Mouse (Mus musculus) layer of hippocampus, postnatal 36 days (tissue): ENCODE results near the gene Nop53. TPM values are rescaled to one million over a fixed set of nuclear protein-coding genes. Genes with fewer than 3 reads are reported as not detected.
"Not testable (repeated sequence)": the region's sequence is repeated elsewhere in the genome, so short reads cannot be mapped to it uniquely, and the experiment has no call there.

Experiments used
- DNase-seq, 2 experiments: peaks; one replicate each; pipeline ENCODE4 v3.0.0; 2022
- total RNA-seq, 2 experiments: library from RNA; stranded (reverse); gene quantifications; 2 replicates each; pipeline ENCODE4 v1.2.3; 2021

Gene Nop53
- total RNA-seq, 2 experiments from 2014 or later, result 112 to 113 TPM

DNA sequence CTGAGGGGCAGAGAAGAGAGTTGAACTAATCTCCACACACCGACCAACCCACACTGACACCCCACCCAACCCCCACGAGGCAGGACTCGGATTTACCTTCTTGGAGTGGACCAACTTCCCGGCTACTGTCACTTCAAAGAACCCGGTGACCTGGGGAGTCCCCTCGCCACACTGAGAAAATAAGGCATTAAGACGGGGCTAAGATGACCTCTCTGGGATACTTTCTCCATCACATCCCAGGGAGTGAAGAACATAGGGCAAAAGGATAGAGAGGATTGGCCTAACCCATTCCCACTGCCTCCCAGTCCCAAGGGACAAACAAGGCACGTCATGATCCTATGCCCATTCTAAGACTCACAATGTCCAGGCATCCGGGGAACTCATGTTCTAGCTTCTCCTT is 25.9 kb downstream of the Nop53 start:
- DNase-seq, result no peak

DNA sequence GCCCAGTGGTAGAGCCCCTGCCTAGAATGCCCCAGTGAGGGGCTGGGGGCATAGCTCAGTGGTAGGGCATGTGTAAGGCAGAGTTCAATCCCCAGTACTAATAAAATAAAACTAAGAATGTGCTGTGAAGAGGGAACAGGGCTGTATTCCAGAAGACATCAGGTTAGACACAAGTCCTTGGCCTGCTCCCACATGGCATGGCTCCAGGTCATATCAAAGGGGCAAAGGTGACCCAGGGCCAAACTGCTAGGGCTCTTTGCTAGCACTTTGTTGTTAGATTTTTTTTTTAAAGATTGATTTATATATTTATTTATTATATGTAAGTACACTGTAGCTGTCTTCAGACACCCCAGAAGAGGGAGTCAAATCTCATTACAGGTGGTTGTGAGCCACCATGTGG is 27.5 kb downstream of the Nop53 start:
- no peak for DNase-seq

DNA sequence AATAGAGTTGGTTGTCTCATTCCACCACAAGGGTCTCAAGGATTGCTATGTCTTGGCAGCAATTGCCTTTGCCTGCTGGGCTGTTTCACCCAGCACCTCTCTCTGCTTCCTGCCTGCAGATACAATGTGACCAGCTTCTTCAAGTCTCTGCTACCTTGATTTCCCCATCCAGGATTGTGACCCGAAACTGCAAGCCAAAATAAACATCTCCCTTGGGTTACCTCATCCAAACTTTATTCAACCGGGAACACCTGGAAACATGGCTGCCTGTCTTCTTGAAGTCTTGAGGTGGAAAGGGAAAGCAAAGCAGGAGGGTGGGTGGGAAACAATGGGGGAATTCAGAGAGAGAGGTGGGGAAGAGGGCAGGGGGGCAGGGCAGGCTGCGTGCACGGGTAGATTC is 28.9 kb downstream of the Nop53 start:
- DNase-seq, result no peak

DNA sequence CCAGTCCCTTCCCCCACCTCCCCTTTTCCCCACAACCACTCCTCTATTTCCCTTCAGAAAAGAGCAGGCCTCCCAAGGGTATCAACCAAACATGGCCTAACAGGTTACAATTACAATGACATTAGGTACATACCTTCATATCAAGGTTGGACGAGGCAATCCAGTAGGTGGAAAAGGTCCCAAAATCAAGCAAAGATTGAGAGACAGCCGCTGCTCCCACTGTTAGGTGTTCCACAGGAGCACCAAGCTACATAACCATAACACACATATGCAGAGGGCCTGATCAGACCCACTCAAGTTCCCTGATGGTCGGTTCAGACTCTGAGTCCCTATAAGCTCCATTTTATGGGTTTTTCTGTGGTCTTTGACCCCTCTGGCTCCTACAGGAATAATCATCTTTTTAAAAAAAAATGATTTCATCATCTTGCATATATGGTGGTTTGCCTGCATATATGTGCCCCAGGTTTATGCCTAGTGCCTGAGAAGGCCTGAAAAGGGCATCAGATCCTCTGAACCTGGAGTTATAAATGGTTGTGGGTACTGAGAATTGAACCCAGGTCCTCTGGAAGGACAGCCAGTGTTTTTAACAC is 29.6 kb downstream of the Nop53 start:
- DNase-seq, result no peak

DNA sequence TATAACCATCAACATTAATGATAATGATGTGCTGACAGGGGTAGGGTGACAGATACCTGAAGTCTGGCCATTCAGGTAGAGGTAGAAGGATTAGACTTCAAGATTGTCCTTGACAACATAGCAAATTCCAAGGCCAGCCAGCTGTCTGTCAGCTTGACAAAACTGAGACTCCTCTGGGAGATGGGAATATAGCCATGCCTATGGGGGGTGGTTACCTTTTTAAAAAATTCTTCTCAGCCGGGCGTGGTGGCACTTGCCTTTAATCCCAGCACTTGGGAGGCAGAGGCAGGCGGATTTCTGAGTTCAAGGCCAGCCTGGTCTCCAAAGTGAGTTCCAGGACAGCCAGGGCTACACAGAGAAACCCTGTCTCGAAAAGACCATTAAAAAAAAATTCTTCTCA is 30.2 kb downstream of the Nop53 start:
- not testable (repeated sequence) for DNase-seq

DNA sequence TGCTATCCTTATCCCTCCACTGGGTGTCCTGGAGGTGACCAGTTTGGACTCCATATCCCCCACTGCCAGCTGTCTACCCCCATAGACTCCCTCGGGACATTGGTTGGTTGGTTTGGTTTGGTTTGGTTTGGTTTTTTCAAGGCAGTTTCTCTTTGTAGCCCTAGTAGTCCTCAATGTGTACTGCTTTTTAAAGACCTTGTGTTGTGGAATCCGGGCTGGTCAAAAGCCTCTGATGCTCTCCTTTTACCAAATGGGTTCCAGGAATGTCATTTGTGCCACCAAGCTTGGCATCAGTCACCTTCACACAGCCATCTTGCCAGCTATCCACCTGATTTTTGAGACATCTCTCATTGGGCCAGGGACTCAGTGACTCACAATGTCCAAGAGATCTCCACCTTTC is 31.1 kb downstream of the Nop53 start:
- no peak for DNase-seq

DNA sequence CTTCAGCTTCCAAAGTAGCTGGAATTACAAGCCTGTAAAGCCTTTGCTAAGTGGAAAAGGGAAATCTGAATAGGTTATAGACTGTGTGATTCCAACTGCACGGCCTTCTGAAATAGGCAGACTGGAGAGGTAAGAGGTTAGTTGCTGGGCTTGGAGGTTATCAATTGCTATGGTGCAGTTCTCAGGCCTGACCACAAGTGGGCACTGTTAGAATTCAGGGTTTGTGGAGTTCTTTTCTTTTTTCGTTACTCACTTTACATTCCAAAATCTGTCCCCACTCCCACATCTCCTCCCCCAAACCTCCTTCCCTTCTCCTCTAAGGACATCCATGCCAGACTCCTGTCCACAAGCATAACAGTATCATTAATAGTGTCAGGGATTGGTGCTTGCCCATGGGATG is 31.6 kb downstream of the Nop53 start:
- peak in 1 of 2 experiments; percentile 40 for DNase-seq

DNA sequence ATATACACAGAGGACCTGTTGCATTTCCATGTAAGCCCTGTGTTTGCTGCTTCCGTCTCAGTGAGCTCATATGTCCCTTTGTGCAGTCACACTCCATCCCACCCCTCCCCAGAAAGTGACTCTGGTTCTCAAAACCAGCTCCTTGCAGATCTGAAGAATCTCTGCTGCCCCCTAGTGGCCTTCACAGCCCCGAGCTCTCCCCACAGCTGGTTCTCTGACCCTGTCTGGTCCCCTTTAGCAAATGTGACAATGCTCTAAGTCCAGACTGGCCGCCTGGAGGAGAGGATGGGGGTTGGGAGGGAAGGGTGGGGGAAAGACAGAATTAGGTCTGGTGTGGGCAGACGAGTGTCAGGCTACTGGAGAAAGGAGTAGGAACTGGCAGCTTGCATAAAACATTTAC is 33.7 kb downstream of the Nop53 start:
- peak in 1 of 2 experiments; percentile 58 for DNase-seq

DNA sequence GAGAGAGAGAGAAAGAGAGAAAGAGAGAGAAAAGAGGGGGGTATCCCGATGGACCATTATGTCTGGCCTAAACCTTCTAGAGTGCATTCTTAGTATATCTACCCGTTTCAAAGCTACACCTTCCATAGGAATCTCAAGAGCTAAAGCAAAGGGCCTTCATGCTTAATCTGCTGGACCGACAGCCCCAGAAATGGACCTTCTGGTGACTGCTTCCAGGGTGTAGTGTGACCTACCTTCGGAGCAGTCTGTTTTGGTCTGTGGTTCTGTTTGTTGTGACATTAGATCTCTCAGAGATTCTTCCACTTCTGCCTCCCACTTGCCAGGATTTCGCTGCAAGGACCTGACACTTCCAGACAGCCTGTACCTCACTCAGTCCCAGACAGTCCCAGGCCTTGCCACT is 35.4 kb downstream of the Nop53 start:
- DNase-seq, result no peak

DNA sequence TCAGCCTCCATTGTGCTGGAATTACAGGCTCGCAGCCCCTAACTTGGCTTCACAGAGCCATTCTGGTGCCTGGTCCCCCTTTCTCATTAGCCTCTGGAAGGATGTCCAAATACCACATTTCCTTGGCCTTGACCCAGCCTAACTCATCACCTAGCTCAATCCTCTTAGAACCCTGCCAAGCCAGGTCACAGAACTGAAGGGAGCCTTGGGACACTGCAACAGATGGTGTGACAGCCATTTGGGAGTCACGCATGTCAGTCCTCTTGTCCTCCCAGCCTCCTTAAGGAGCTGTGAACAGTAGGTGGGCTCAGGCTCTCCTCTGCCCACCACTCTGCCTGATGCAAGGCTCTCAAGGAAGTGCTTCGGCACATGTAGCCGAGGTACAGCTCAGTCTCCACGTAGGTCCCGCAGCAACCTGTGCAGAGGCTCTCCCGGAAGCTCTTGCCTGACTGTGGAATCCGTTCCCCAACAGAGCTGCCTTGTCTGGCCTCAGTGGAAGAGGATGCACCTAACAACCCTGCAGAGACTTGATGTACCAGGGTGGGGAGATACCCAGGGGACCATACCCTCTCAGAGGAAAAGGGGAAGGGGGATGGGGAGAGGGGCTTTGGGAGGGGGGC is 37.8 kb downstream of the Nop53 start:
- no peak for DNase-seq

DNA sequence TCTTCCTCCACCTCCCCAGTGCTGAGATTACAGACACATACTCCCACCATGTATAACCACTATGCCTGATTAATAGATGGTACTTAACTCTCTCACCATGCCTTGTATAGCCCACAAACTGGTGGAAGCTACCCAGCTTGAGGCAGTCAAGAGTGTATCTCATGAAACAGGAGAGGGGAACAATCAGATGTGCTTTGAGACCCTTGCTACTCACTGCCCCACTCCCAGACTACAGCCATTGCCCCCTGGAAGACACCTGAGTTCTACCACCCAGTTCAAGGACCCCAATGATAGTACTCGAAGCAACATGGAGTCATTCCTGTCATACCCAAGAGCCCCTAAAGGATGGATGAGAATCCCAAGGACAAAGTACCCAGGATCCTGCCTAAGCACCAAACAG is 39.3 kb downstream of the Nop53 start:
- DNase-seq, result no peak

DNA sequence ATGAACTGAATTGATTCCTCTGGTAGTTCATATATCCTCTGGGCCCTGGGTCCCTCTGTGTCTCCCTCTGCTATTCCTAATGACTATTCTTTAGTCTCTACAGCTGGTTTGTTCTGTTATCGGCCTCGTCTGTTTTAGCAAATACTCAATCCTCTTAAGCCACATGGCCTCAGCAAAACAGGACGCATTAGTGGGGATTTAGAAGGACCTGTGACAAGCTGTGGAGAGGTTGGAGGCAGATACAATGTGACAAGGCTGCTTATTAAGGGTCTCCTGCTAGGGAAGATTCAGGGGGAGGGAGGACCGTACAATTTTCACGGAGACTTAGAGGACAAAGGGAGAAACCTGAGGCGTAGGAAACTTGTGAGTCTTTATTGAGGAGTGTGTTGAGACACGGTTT is 40.0 kb downstream of the Nop53 start:
- no peak for DNase-seq

DNA sequence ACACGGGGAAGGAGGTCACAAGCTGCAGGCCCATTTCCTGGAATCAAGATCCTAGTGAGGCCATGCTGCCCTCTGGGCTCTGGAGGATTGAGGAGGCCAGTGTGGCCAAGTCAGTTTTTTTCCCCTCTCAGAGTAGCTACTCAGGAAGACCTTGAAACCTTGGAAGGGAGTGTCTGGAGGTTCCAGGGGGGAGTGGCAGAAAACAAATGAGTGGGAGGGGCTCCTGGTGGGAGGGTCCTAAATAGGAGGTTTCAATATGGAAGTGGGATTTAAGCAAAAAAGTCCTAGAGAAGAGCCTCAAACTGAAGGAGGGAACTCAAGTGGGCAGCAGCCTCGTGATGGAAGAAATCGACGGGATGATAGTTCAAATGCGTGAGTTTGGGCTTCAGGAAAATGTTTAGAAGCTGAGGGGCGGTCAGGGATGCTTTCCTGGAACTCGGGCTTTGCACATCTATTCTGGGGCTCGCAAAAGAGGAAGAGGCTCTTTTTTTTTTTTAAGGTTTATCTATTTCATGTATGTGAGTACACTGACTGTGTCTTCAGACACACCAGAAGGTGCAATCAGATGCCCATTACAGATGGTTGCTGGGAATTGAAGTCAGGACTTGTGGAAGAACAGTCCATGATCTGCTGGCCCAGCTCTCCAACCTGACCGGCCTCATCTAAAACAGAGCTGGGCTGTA is 44.4 kb downstream of the Nop53 start:
- no peak for DNase-seq

DNA sequence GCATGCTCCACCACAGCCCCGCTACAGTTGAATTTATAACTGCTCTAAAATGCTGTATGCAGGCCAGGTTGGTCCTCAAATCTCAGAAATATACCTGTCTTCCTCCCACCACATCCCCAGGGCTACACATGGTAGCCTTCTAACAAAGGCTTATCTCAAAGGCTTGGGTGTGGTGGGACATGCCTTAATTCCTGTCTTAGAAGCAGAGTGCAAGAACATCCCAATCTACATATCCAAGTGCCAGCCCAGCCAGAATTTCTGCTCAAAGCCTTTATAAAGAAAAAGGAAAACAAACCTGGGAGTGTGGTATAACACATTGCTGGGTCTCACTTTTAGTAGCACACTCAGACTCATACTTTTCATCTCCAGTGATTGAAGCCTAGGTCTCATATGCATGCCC is 51.6 kb downstream of the Nop53 start:
- no peak for DNase-seq

Other genes starting within 250 kb of the Nop53 start
- gene Obox5, start 195.9 kb downstream of the Nop53 start, total RNA-seq, result not detected
- gene Obox6, start 106.4 kb downstream of the Nop53 start, total RNA-seq, result not detected
- gene Crx, start 66.1 kb downstream of the Nop53 start, total RNA-seq, result not detected
- under 1 TPM in 1 of 2 experiments, not detected in 1; 0.18 TPM for gene Crxos, start 63.5 kb downstream of the Nop53 start, total RNA-seq
- 1,000 to 10,000 TPM; 1,445 to 1,563 TPM for gene Selenow, start 23.7 kb downstream of the Nop53 start, total RNA-seq
- gene Ehd2, start 21.5 kb upstream of the Nop53 start, total RNA-seq, result 1 to 10 TPM; 4.1 to 5.8 TPM
- gene Bicra, start 101.8 kb upstream of the Nop53 start, total RNA-seq, result 10 to 100 TPM; 19.5 to 21.9 TPM
- under 1 TPM; 0.67 to 0.83 TPM for gene Zfp541, start 115.7 kb upstream of the Nop53 start, total RNA-seq
- 100 to 1,000 TPM; 272 to 282 TPM for gene Napa, start 152.4 kb upstream of the Nop53 start, total RNA-seq
- 10 to 100 TPM; 32.0 to 37.8 TPM for gene Kptn, start 173.8 kb upstream of the Nop53 start, total RNA-seq
- 100 to 1,000 TPM; 286 to 292 TPM for gene Slc8a2, start 183.8 kb upstream of the Nop53 start, total RNA-seq
- 10 to 100 TPM; 36.1 to 44.0 TPM for gene Meis3, start 229.0 kb upstream of the Nop53 start, total RNA-seq